Mouse (Mus musculus) v-Abl transformed pro-B cells (cell line): ENCODE results near the gene Ano7.

Source experiments
- in situ Hi-C, 2 experiments: fragments of 400-800 bp; cut with MboI; formaldehyde crosslinking; loops; one replicate each; pipeline ENCODE4 v1.15.1; 2025; ENCODE audit not compliant: unreplicated experiment in 2 of 2

Gene Ano7

DNA sequence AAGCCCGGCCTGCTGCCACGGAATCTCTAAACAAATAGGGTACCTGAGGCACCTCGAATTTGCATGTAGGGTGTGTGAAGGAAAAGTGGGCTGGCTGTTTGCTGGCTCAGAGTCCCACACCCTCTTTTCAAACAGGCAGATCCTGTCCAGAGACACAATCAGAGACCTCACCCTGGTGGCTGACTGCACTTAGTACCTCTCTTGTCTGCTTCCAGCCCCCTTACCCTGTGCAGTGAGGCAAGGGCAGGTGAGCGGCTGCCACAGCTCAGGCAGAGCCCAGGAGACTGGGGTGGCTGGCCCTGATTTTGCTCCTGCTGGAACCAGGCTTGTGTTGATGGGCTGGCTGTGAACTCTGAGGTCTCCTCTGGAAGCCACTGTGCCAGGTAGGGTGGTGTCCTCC, at the start of gene Ano7:
Gene Ano7 (plus strand): TSS at position 266 of the 400 bp plus-strand sequence.
- in situ Hi-C loops, result no loop called here

- in situ Hi-C loops, result no loop called here
These were observed 49.8 kb upstream of the Ano7 start for GRCm38 (mm10) chr1:93323973-93324372.

DNA sequence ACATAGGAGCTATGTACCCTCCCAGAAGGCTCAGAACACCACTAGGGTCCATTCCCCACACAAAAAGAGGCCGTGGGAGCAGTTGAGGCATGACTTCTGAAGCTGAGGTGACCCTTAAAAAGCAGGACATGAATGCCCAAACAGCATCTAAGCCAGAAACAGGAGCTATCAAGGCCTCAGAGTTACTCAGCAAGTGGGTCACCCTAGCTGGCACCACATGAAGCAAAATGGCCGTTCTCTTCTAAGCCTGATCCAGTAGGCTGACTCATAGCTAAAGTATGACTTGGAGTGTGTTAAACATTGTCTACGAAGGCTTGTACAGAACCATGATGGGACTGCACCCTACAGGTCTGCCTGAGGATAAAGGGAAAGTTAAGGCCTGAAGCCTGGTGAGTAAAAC, 47.3 kb upstream of the Ano7 start:
- in situ Hi-C loops, result no loop called here

- in situ Hi-C loops, result no loop called here
These were observed 39.1 kb upstream of the Ano7 start for GRCm38 (mm10) chr1:93334621-93335020.

DNA sequence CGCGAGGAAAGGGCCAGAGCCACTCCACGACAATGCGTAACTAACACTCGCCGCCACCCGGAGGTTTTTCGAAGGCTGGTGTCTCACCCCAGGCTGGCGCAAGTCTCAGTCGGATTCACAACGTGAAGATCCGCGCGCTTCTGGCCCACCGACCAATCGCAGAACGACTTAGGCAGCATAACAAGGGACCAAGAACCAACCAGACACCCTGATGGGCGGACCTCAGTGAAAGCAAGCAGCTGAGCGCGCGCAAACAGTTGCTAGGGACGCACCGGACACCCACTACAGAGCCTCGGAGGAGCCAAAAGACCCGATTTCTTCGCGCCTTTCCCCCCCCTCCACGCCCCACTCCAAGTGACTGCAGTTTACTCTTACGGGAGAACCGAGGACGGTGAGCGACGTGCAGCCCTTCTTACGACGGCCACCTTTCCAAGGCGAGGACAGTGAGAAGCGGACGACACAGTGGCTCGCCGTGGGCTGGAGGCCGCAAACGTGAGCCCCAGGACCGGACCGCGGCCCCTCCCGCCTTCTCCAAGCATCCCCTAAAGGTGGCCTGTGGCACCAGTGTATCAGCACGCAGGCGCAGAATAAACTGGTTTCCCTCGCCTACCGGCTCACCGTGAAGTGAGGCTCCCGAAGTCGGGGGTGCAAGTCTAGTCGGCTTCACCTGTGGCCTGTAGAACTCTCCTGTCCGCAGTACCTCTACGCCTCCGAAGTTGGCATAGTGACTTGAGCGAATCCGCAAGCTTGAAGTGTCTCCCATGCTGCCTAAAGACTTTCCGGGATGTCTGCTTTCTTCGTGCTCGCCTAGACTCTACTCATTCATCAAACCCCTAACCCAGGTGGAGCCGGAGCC, 30.9 kb upstream of the Ano7 start, which contains the start of the genes Ppp1r7 and Pask:
Gene Ppp1r7 (plus strand): TSS at position 207 of the 856 bp plus-strand sequence.
Gene Pask (minus strand): TSS at position 835 of the 856 bp plus-strand sequence.
- in situ Hi-C loops, result loop anchor here (5.0 to 10.0 kb wide), 3 partner anchors 118 to 168 kb away; no protein-coding TSS in a partner anchor

DNA sequence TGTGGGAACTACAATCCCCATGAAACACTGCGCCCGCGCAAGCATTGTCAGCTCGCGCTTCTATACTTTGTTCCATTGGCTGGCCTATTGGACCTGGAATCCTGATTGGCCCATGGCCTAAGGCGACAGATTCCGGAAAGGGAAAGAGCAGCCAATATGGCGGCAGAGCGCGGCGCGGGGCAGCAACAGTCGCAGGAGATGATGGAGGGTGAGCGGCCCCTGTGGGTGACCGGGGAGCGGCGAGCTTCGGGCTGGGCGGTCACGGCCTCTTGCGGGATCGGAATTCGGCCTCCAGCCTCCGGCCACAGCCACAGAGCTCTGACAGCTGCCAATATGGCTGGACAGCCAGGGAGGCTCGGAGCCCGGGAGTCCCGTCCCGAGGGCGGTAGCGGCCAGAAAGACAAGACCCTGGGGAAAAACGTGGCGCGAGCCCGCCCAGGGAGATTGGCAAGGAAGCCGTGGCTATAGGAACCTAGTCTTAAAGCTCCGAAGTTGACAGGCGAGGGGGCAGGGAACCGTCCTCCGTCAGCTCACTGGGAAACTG, 30.2 kb upstream of the Ano7 start:
- in situ Hi-C loops, result loop anchor here (5.0 to 10.0 kb wide), 3 partner anchors 119 to 169 kb away; no protein-coding TSS in a partner anchor

DNA sequence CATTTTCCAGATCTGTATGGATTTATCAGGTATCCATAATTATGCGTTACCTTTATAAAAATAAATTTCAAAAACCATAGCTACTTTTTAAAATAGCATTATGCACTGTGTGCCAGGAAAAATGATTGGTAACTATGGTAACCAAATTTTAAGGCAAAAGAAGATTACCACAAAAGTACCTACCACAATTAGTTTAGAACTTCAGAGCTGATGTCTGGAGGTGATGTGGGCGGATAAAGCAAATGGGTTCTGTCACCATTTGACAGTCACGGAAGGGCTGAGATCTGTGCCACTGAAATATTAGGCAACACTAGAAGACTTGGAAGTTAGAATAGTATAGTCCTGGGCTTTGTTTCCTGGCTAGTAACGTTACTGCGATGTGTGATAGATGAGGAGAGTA, 26.6 kb upstream of the Ano7 start:
- in situ Hi-C loops, result loop anchor here (5.0 to 10.0 kb wide), 3 partner anchors 122 to 175 kb away; no protein-coding TSS in a partner anchor

DNA sequence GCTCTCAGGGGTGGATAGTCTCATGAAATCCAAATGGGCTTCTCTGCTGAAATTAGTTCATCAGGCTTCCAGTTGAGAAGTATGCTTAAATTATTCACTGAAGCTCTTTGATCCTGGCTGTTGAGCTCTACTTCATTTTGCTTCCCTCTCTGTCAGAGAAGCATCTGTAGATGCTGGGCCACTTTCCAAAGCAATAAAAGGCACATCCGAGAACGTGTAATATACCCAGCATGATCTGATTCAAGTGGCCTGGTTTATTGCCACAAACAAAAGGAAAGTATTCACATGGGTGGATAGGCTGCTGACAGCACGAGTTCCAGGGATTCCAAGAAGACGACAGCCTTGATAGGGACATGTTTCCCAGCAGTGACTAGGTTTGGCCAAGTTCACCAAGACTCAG, 24.0 kb upstream of the Ano7 start:
- in situ Hi-C loops, result loop anchor here (5.0 to 10.0 kb wide), 3 partner anchors 125 to 177 kb away; no protein-coding TSS in a partner anchor

GRCm38 (mm10) chr1:93352724-93353123, 21.0 kb upstream of the Ano7 start:
- in situ Hi-C loops, result no loop called here

GRCm38 (mm10) chr1:93362661-93363060, 11.1 kb upstream of the Ano7 start:
- in situ Hi-C loops, result loop anchor here in 1 of 2 experiments (5.0 kb wide), 1 partner anchor 45 kb away; no protein-coding TSS in a partner anchor

GRCm38 (mm10) chr1:93365641-93366040, 8.1 kb upstream of the Ano7 start:
- in situ Hi-C loops, result no loop called here

GRCm38 (mm10) chr1:93377307-93377706, 3.6 kb downstream of the Ano7 start:
- in situ Hi-C loops, result no loop called here

GRCm38 (mm10) chr1:93379117-93379516, 5.4 kb downstream of the Ano7 start:
- in situ Hi-C loops, result no loop called here

- in situ Hi-C loops, result no loop called here
These were observed 13.5 kb downstream of the Ano7 start for GRCm38 (mm10) chr1:93387198-93387597.

DNA sequence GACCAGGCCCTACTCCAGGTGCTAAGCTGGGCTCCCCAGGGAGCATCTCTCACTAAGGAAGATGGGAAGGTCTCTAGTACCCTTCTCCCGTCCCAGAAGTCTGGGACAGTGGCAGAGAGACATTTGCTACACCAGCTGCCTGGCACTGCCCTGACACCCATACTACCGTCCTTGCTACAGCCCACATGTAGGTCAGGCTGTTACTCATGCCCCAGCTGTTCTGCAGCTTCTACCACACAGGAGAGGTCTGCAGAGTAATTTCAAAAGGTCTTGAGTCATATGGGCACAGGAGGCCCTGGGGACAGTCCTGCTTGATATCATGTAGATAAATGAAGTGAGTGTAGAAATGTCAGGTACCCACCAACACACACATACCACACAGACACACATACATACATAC, 15.2 kb downstream of the Ano7 start:
- in situ Hi-C loops, result no loop called here

DNA sequence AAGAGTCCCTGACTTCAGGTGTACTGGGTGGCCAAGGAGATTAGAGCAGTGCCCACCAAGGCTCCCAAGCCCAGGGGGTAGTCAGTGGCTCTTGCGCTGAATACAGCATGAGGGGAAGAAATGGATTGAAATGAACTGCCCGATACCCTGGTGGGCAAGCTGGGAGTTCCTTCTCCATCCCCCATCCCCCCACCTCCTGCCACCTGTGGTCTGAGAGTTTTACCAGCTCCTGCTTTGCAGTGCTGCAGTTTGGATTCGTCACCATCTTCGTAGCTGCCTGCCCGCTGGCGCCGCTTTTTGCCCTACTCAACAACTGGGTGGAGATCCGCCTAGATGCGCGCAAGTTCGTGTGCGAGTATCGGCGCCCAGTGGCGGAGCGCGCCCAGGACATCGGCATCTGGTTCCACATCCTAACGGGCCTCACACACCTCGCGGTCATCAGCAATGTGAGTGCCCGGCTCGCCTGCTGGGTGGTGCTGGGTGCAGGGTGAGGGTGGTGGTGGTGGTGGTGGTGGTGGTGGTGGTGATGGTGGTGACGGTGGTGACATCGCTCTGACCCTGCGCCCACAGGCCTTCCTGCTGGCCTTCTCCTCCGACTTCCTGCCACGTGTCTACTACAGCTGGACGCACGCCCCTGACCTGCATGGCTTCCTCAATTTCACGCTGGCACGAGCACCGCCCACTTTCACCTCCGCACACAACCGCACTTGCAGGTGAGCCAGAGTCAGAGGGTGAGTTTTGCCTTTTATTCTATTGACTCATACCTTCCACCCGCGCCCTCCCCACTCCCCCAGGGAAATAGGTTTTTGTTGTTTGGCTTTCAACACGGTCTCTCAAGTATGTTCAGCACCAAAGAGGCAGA, 27.7 kb downstream of the Ano7 start:
- in situ Hi-C loops, result no loop called here

GRCm38 (mm10) chr1:93403403-93403802, 29.7 kb downstream of the Ano7 start:
- in situ Hi-C loops, result no loop called here

DNA sequence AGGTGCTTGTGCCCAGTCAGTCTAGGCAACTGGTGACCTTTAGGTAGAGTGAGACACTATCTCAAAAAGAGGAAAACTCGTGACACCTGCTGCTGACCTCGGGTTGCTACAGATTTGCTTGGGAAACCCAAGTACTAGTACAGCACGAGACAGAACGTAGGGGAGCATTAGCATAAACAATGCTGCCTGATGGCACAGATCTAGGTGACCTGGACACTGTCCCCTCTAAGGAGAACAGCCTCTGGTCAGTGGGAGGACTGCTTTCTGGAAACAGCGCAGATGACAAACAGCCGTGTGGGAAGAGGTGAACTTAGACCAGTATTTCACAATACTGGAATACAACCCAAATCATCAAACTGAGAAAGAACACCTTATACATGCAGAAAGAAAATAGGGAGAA, 58.4 kb downstream of the Ano7 start:
- in situ Hi-C loops, result loop anchor here in 1 of 2 experiments (10.0 kb wide), 1 partner anchor 63 kb away; no protein-coding TSS in a partner anchor

GRCm38 (mm10) chr1:93439321-93439720, 65.6 kb downstream of the Ano7 start:
- in situ Hi-C loops, result loop anchor here in 1 of 2 experiments (10.0 kb wide), 1 partner anchor 55 kb away; no protein-coding TSS in a partner anchor

DNA sequence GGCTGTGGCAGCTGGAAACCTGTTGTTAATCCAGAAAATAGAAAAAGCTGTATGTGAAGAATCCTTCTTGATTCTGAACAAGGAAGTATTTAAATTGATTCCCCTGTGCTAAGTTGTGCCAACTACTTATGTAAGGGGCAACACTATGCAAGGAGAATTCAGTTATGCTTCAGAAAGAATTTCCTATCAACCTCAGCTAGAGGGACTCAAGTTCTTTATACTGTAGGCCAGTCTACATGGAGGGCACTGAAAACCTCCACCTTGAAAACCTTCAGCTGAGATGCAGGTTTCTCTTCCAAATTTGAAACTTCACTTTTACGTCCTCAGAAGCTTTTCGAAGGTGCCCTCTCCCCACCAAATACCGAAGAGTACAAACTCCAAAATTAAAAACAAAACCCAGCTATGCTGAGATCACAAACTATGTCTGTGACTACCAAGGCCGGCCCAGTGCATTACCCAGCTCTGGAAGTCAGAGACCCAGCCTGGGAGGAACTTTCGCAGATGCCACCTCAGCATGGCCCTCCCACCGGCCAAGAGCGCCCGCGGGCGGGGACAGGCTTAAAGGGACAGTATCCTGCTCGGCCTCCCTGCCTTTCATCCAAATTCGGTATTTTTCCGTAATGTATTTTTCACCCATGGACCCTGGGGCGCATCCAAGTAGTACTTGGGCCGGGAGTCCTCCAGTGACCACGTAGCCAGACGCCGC, 70.8 kb downstream of the Ano7 start:
- in situ Hi-C loops, result no loop called here
